Mouse (Mus musculus) heart, postnatal 0 days (tissue): Measurements from ENCODE around the gene Cks1brt.

Experiments
- CTCF ChIP-seq: IDR thresholded peaks from 2 replicates; pipeline ENCODE4 v1.5.1; 2016; ENCODE audit warnings: antibody characterized with exemption, control low read depth, low read depth
- EP300 ChIP-seq: IDR thresholded peaks from 2 replicates; pipeline ENCODE4 v1.6.1; 2016; ENCODE audit warnings: antibody characterized with exemption, low read depth

GRCm38 (mm10) chr8:85175892-85176291 is 24.2 kb downstream of the Cks1brt start:
- no peak for TF ChIP-seq CTCF
- no peak for TF ChIP-seq EP300
